In the genomic region with DNA sequence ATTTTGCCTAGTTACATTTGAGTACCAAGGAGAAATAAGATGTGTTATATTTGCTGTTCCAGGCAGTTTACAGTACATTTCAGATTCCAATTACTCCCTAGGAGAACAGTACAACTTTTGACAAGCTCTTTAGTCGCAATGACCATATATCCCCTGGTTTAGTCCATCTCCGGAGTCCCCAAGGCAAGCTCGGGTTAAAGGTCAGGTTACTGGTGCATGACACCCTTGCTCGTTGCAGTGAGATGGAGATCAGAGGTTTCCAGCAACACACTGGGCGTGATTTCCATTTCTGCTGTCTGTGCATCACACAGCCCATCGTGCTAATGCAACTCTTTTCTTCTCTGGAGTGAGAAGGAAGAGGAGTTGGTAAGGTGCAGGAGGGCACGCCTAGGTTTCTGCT, we compare ENCODE assay signal across 25 mouse cellular contexts.
A peak's percentile ranks its signal among the peaks of the same experiment; 100 is the strongest.
DNase-seq lines count a peak whose midpoint lies in the region; ATAC-seq and TF ChIP-seq lines count a peak whose summit lies in the region.
"Had no signal": no experiment of that assay in that cellular context is flagged by ENCODE, and none has a peak within 500 bp of the region (broad histone marks: within the 10 kb centered on the region; RNA-seq: fewer than 3 reads in every experiment).

No protein-coding gene starts in this region.

- no peak overlapping the region for H3K4me2 ChIP-seq in hindbrain, embryonic 12.5 days (replicated peaks)
- H3K4me2 ChIP-seq in hindbrain, postnatal 0 days (ENCODE audit: low read depth, low read length): no peak overlapping the region
- no peak overlapping the region for H3K4me2 ChIP-seq in kidney, embryonic 16.5 days (replicated peaks; ENCODE audit: low read depth, low read length)
- H3K4me2 ChIP-seq: heart, embryonic 13.5 days; limb, embryonic 13.5 days; liver, embryonic 12.5 days; neural tube, embryonic 15.5 days had no signal

- no peak for ATAC-seq in hindbrain, embryonic 12.5 days (ENCODE audit: low FRiP score)
- ATAC-seq in hindbrain, postnatal 0 days: no peak
- no peak; the same call in 1 of the 2 replicates for ATAC-seq in kidney, embryonic 16.5 days (ENCODE audit: low FRiP score, low TSS enrichment)
- ATAC-seq: CD4-positive, CD25-positive, alpha-beta regulatory T cell, adult 4 months; intestine, postnatal 0 days; liver, embryonic 12.5 days had no signal

- H3K9ac ChIP-seq in hindbrain, embryonic 12.5 days: no peak overlapping the region
- H3K9ac ChIP-seq in hindbrain, postnatal 0 days (replicated peaks; ENCODE audit: low read length): no peak overlapping the region
- H3K9ac ChIP-seq in kidney, embryonic 16.5 days (replicated peaks; ENCODE audit: low read length): no peak overlapping the region
- H3K9ac ChIP-seq: heart, embryonic 13.5 days; limb, embryonic 13.5 days; liver, embryonic 12.5 days; neural tube, embryonic 15.5 days had no signal

- peak overlapping the region; percentile 30; the same call in 1 of the 2 replicates for H3K27ac ChIP-seq in hindbrain, embryonic 12.5 days
- no peak overlapping the region for H3K27ac ChIP-seq in hindbrain, postnatal 0 days
- no peak overlapping the region for H3K27ac ChIP-seq in kidney, embryonic 16.5 days (ENCODE audit: low read length)
- no peak overlapping the region for H3K27ac ChIP-seq in limb, embryonic 10.5 days
- H3K27ac ChIP-seq: forebrain, embryonic 10.5 days; heart, adult 2 months; heart, embryonic 13.5 days; limb, embryonic 13.5 days; liver, embryonic 12.5 days; neural tube, embryonic 15.5 days; stomach, postnatal 0 days had no signal

- DNase-seq in hindbrain, postnatal 0 days (ENCODE audit: low spot score): no peak
- peak; percentile 7 to 36 for DNase-seq in kidney, postnatal 25 days
- peak; percentile 69 for DNase-seq in embryo, embryonic 10.5 days (ENCODE audit: low spot score)
- peak; percentile 20 to 38 for DNase-seq in kidney, postnatal 4 days
- DNase-seq in limb, embryonic 10.5 days (ENCODE audit: low spot score): no peak
- DNase-seq: adrenal gland, postnatal 14 days; cerebellum, adult 8-10 months; cerebellum, postnatal 36 days; gastrocnemius, postnatal 36 days; heart, adult 2 months; heart, postnatal 14 days; lung, adult 2 months; lung, postnatal 14 days; thymus, adult 2 months; thymus, postnatal 4 days had no signal

- WGBS in hindbrain, embryonic 12.5 days: 22% methylated on average over 7 of the region's 7 CpGs
- 37% methylated on average over 7 of the region's 7 CpGs for WGBS in hindbrain, postnatal 0 days
- 37% methylated on average over 7 of the region's 7 CpGs for WGBS in kidney, embryonic 16.5 days
- 40% methylated on average over 7 of the region's 7 CpGs for WGBS in limb, embryonic 10.5 days

- peaks cover 31% of the 10 kb centered on the region for H3K4me1 ChIP-seq in hindbrain, embryonic 12.5 days
- no peaks in the 10 kb centered on the region for H3K4me1 ChIP-seq in hindbrain, postnatal 0 days (ENCODE audit: insufficient read depth, low read length)
- H3K4me1 ChIP-seq in kidney, embryonic 16.5 days (ENCODE audit: insufficient read depth, low read length): peaks cover 14% of the 10 kb centered on the region; the same call in 1 of the 2 replicates
- peaks cover 37% of the 10 kb centered on the region for H3K4me1 ChIP-seq in limb, embryonic 10.5 days
- H3K4me1 ChIP-seq: heart, embryonic 13.5 days; liver, embryonic 12.5 days had no signal

- no peaks in the 10 kb centered on the region for H3K36me3 ChIP-seq in hindbrain, embryonic 12.5 days
- no peaks in the 10 kb centered on the region for H3K36me3 ChIP-seq in hindbrain, postnatal 0 days (ENCODE audit: insufficient read depth, low read length)
- H3K36me3 ChIP-seq in kidney, embryonic 16.5 days (ENCODE audit: insufficient read depth, low read length): no peaks in the 10 kb centered on the region
- H3K36me3 ChIP-seq in limb, embryonic 10.5 days: no peaks in the 10 kb centered on the region
- H3K36me3 ChIP-seq: forebrain, embryonic 10.5 days; heart, embryonic 13.5 days; limb, embryonic 13.5 days; liver, embryonic 12.5 days; neural tube, embryonic 15.5 days had no signal

- no peaks in the 10 kb centered on the region for H3K27me3 ChIP-seq in hindbrain, embryonic 12.5 days
- H3K27me3 ChIP-seq in hindbrain, postnatal 0 days (ENCODE audit: insufficient read depth, low read length): no peaks in the 10 kb centered on the region
- no peaks in the 10 kb centered on the region for H3K27me3 ChIP-seq in kidney, embryonic 16.5 days (ENCODE audit: insufficient read depth, low read length)
- H3K27me3 ChIP-seq in limb, embryonic 10.5 days (ENCODE audit: low read depth, poor library complexity, severe bottlenecking): no peaks in the 10 kb centered on the region
- H3K27me3 ChIP-seq: heart, embryonic 13.5 days; limb, embryonic 13.5 days; liver, embryonic 12.5 days; neural tube, embryonic 15.5 days had no signal

- no peak for TF ChIP-seq CTCF in hindbrain, postnatal 0 days (IDR thresholded peaks at IDR 0.05; ENCODE audit: low read depth)

- H3K4me3 ChIP-seq in hindbrain, embryonic 12.5 days: no peak overlapping the region
- no peak overlapping the region for H3K4me3 ChIP-seq in hindbrain, postnatal 0 days (ENCODE audit: low read length)
- H3K4me3 ChIP-seq in kidney, embryonic 16.5 days (ENCODE audit: low read length): no peak overlapping the region
- no peak overlapping the region for H3K4me3 ChIP-seq in limb, embryonic 10.5 days
- H3K4me3 ChIP-seq: forebrain, embryonic 10.5 days; heart, adult 2 months; heart, embryonic 13.5 days; limb, embryonic 13.5 days; liver, embryonic 12.5 days; neural tube, embryonic 15.5 days had no signal

- H3K9me3 ChIP-seq in hindbrain, embryonic 12.5 days (replicated peaks): no peaks in the 10 kb centered on the region
- no peaks in the 10 kb centered on the region for H3K9me3 ChIP-seq in hindbrain, postnatal 0 days (ENCODE audit: low read length)
- no peaks in the 10 kb centered on the region for H3K9me3 ChIP-seq in kidney, embryonic 16.5 days (ENCODE audit: low read length)
- H3K9me3 ChIP-seq in limb, embryonic 10.5 days (replicated peaks): no peaks in the 10 kb centered on the region
- H3K9me3 ChIP-seq: forebrain, embryonic 10.5 days; heart, embryonic 13.5 days; limb, embryonic 13.5 days; liver, embryonic 12.5 days; neural tube, embryonic 15.5 days had no signal

Comparison
In these comparisons a context has a peak if more than half of its experiments do, and no peak if none do; other contexts are left out.
1. DNase-seq: peak in kidney, postnatal 25 days (2 of 2), embryo, embryonic 10.5 days (single experiment) and kidney, postnatal 4 days (2 of 2); none in hindbrain, postnatal 0 days (single experiment) and limb, embryonic 10.5 days (single experiment).